Mouse (Mus musculus): Measurements from ENCODE around the gene Nckap5l. TPM values are rescaled to one million over a fixed set of nuclear protein-coding genes. Genes with fewer than 3 reads are reported as not detected.

Gene Nckap5l
- total and polyA plus RNA-seq, 3 experiments, result 0.75 to 6.6 (median 0.89) TPM

DNA sequence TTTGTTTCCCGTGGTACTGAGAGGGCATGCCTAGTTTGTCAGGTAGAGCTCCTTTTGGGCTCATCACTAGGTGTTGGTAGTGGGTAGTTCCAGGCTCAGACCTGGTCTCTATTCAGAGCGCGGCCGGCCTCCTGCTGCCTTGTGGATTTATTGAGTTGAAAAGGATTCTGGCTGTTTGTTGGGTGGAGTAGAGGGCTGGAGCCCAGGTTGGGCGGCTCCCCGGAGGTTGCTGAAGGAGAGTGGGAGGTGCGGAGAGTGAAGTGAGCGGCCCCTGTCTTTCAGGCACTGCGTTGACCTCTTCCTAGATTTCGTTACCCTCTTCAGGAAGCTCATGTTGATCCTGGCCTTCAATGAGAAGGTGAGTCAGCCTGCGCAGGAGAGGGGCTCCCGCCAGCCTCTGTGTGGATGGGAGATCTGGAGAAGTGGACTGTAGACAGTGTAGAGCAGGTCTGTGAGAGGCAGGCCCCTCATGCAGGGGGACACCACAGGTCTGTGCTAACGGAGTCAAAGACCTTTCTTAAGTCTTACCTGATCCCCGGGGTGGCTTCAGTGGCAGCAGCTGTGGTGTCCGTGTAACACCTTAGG is 50.5 kb downstream of the Nckap5l start:
- H3K4me3 ChIP-seq (replicated peaks in 1 of 3; ENCODE audit: low read depth in 2 of 3, low read length in 2 of 3, poor library complexity in 1 of 3), result no peak overlapping the region
- no peak overlapping the region for H3K27ac ChIP-seq (ENCODE audit: insufficient read depth, low read depth)
- 0 out of 4 replicates have a peak, but pooled peaks cover 0 to 2% of the 10 kb centered on the region in 2 experiments for H3K4me1 ChIP-seq (ENCODE audit: control insufficient read depth in 1 of 2, insufficient read depth in 2 of 2)
- no peak for TF ChIP-seq RCOR1 (conservative IDR thresholded peaks at IDR 0.05; ENCODE audit: low read depth, low read length)
- TF ChIP-seq NELFE (IDR thresholded peaks at IDR 0.05; ENCODE audit: low read depth, low read length), result no peak
- no peak for TF ChIP-seq SIN3A (IDR thresholded peaks at IDR 0.05; ENCODE audit: low read length)
- no peak for TF ChIP-seq ZC3H11A (IDR thresholded peaks at IDR 0.05; ENCODE audit: low read depth, low read length)
- no peak for TF ChIP-seq ETS1 (conservative IDR thresholded peaks at IDR 0.05; ENCODE audit: low read depth, low read length)
- no peak for TF ChIP-seq MXI1 (IDR thresholded peaks at IDR 0.05; ENCODE audit: low read depth, low read length)
- no peak for TF ChIP-seq ELF1 (IDR thresholded peaks at IDR 0.05; ENCODE audit: low read depth, low read length)
- no peak for TF ChIP-seq GABPA (IDR thresholded peaks at IDR 0.05; ENCODE audit: insufficient replicate concordance, low read depth, low read length)
- no peak for TF ChIP-seq EP300 (IDR thresholded peaks at IDR 0.05; ENCODE audit: low read length)
- TF ChIP-seq CHD2 (IDR thresholded peaks at IDR 0.05; ENCODE audit: low read length), result no peak
- TF ChIP-seq MYC (IDR thresholded peaks at IDR 0.05; ENCODE audit: low read depth, low read length), result no peak
- TF ChIP-seq TCF12 (IDR thresholded peaks at IDR 0.05; ENCODE audit: low read depth, low read length), result no peak
- no peak for TF ChIP-seq KAT2A (IDR thresholded peaks at IDR 0.05; ENCODE audit: insufficient replicate concordance, low read length)
- no peak for TF ChIP-seq ZKSCAN1 (IDR thresholded peaks at IDR 0.05; ENCODE audit: borderline replicate concordance, low read depth, low read length)
- no peak for TF ChIP-seq E2F4 (IDR thresholded peaks at IDR 0.05; ENCODE audit: insufficient replicate concordance, low read depth, low read length)
- TF ChIP-seq RAD21 (IDR thresholded peaks at IDR 0.05; ENCODE audit: low read depth, low read length), result no peak
- no peak for TF ChIP-seq ZNF384 (IDR thresholded peaks at IDR 0.05; ENCODE audit: low read depth, low read length)
- TF ChIP-seq JUN (IDR thresholded peaks at IDR 0.05; ENCODE audit: insufficient read depth, low read depth, low read length), result no peak
- peaks cover 73 to 98% of the 10 kb centered on the region in 2 experiments for H3K36me3 ChIP-seq (replicated peaks in 1 of 2; ENCODE audit: control insufficient read depth in 1 of 2, insufficient read depth in 1 of 2, low read length in 1 of 2)
- no peaks in the 10 kb centered on the region for H3K27me3 ChIP-seq (replicated peaks)
- DNase-seq (ENCODE audit: extremely low read depth), result no peak
- in situ Hi-C loops (cut with MboI; ENCODE audit: low pct_ligation_motif_present, low pct_unique_long_range_greater_than_20kb, low sequenced_read_pairs) (no loop called here), dilution Hi-C loops (cut with MboI; ENCODE audit: extremely low pct_ligation_motif_present, extremely low pct_unique_long_range_greater_than_20kb, low sequenced_read_pairs) (no loop called here)
- no peak overlapping the region for H3K4me2 ChIP-seq (ENCODE audit: insufficient read depth, low read depth, poor library complexity, severe bottlenecking)
- no peaks in the 10 kb centered on the region for H3K9me3 ChIP-seq (replicated peaks; ENCODE audit: low read length)
- H3K79me2 ChIP-seq (replicated peaks; ENCODE audit: control insufficient read depth, extremely low read depth, insufficient read depth, poor library complexity, severe bottlenecking), result peaks cover 22% of the 10 kb centered on the region
- H3K9ac ChIP-seq (ENCODE audit: insufficient read depth, low read depth), result no peak overlapping the region

DNA sequence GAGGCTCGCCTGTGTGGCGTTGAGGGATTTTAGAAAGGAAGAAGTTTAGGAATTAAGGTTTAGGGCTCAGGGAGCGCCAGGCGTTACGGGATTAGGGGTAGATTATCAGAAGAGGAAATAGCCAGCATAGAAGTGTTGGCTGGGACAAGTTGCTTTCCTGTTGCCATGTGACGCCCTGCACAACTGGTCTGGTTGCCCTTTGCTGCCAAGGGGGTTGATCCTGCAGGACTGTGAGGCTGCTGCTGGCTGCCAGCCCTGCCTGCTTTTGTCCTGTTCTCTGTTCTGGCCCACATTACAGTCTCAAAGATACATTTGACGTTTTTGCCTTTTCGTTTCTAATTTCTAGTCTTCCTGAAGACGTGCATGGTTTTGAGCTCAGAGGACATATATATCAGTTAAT is 52.4 kb downstream of the Nckap5l start:
- Histone ChIP-seq H3K4me2 (ENCODE audit: insufficient read depth, low read depth, poor library complexity, severe bottlenecking) (no peak overlapping the region), H3K4me3 (replicated peaks in 1 of 3; ENCODE audit: low read depth in 2 of 3, low read length in 2 of 3, poor library complexity in 1 of 3) (no peak overlapping the region), H3K9me3 (replicated peaks; ENCODE audit: low read length) (no peaks in the 10 kb centered on the region), H3K79me2 (replicated peaks; ENCODE audit: control insufficient read depth, extremely low read depth, insufficient read depth, poor library complexity, severe bottlenecking) (peaks cover 41% of the 10 kb centered on the region), H3K4me1 (ENCODE audit: control insufficient read depth in 1 of 2, insufficient read depth in 2 of 2) (peaks cover 0 to 17% of the 10 kb centered on the region in 2 experiments; a peak in 2 of 4 replicates), H3K27me3 (replicated peaks) (no peaks in the 10 kb centered on the region), H3K9ac (ENCODE audit: insufficient read depth, low read depth) (no peak overlapping the region), H3K36me3 (replicated peaks in 1 of 2; ENCODE audit: control insufficient read depth in 1 of 2, insufficient read depth in 1 of 2, low read length in 1 of 2) (peaks cover 73 to 98% of the 10 kb centered on the region in 2 experiments), H3K27ac (ENCODE audit: insufficient read depth, low read depth) (no peak overlapping the region)
- DNase-seq (ENCODE audit: extremely low read depth), result no peak
- TF ChIP-seq UBTF (IDR thresholded peaks at IDR 0.05; ENCODE audit: low read depth, low read length) (no peak), SIN3A (IDR thresholded peaks at IDR 0.05; ENCODE audit: low read length) (no peak), ZKSCAN1 (IDR thresholded peaks at IDR 0.05; ENCODE audit: borderline replicate concordance, low read depth, low read length) (no peak), E2F4 (IDR thresholded peaks at IDR 0.05; ENCODE audit: insufficient replicate concordance, low read depth, low read length) (no peak), MAX (IDR thresholded peaks at IDR 0.05; ENCODE audit: low read length) (no peak), HCFC1 (IDR thresholded peaks at IDR 0.05; ENCODE audit: low read depth, low read length) (no peak), MAFK (IDR thresholded peaks at IDR 0.05; ENCODE audit: insufficient replicate concordance, low read length) (no peak), ZNF384 (IDR thresholded peaks at IDR 0.05; ENCODE audit: low read depth, low read length) (no peak), CHD1 (IDR thresholded peaks at IDR 0.05; ENCODE audit: low read depth, low read length) (no peak), NRF1 (IDR thresholded peaks at IDR 0.05; ENCODE audit: low read depth, low read length) (no peak), RCOR1 (conservative IDR thresholded peaks at IDR 0.05; ENCODE audit: low read depth, low read length) (no peak), TBP (conservative IDR thresholded peaks at IDR 0.05; ENCODE audit: low read depth, low read length) (no peak), TCF12 (IDR thresholded peaks at IDR 0.05; ENCODE audit: low read depth, low read length) (no peak), ZMIZ1 (IDR thresholded peaks at IDR 0.05; ENCODE audit: low read depth, low read length) (no peak), POLR2AphosphoS2 (IDR thresholded peaks at IDR 0.05; ENCODE audit: low read depth, low read length) (no peak)
- in situ Hi-C loops (cut with MboI; ENCODE audit: low pct_ligation_motif_present, low pct_unique_long_range_greater_than_20kb, low sequenced_read_pairs) (no loop called here), dilution Hi-C loops (cut with MboI; ENCODE audit: extremely low pct_ligation_motif_present, extremely low pct_unique_long_range_greater_than_20kb, low sequenced_read_pairs) (no loop called here)
